Mouse (Mus musculus) ovary, postnatal 14 days (tissue): Measurements from ENCODE around the gene Tex19.2.

ENCODE experiments used
- DNase-seq: peaks from one replicate; pipeline ENCODE4 v3.0.0; 2022; ENCODE audit warnings: low spot score

Gene Tex19.2

GRCm38 (mm10) chr11:121118577-121118976 lies at the start of gene Tex19.2:
TSS of gene Tex19.2 (minus strand) at chr11:121118677.
- DNase-seq = no peak

GRCm38 (mm10) chr11:121163751-121164150 lies 45.3 kb upstream of the Tex19.2 start:
- no peak for DNase-seq

GRCm38 (mm10) chr11:121160636-121161346 lies 42.3 kb upstream of the Tex19.2 start:
- DNase-seq = no peak

- DNase-seq = no peak
Measured at GRCm38 (mm10) chr11:121159971-121160370, 41.5 kb upstream of the Tex19.2 start, which contains the start of gene Uts2r. TSS of gene Uts2r (plus strand) at chr11:121160271.

GRCm38 (mm10) chr11:121156411-121156891 lies 38.0 kb upstream of the Tex19.2 start:
- no peak for DNase-seq

GRCm38 (mm10) chr11:121154203-121154602 lies 35.7 kb upstream of the Tex19.2 start:
- no peak for DNase-seq

- no peak for DNase-seq
Measured at GRCm38 (mm10) chr11:121148193-121148592, 29.7 kb upstream of the Tex19.2 start.

- no peak for DNase-seq
Measured at GRCm38 (mm10) chr11:121145865-121146264, 27.4 kb upstream of the Tex19.2 start, which contains the start of gene Tex19.1. TSS of gene Tex19.1 (plus strand) at chr11:121146143.

- no peak for DNase-seq
Measured at GRCm38 (mm10) chr11:121143325-121144015, 25.0 kb upstream of the Tex19.2 start.

GRCm38 (mm10) chr11:121138732-121139131 lies 20.3 kb upstream of the Tex19.2 start:
- no peak for DNase-seq

GRCm38 (mm10) chr11:121137682-121138081 lies 19.2 kb upstream of the Tex19.2 start:
- no peak for DNase-seq

- no peak for DNase-seq
Measured at GRCm38 (mm10) chr11:121134600-121134999, 16.1 kb upstream of the Tex19.2 start.

GRCm38 (mm10) chr11:121129616-121130015 lies 11.1 kb upstream of the Tex19.2 start:
- no peak for DNase-seq

GRCm38 (mm10) chr11:121127441-121127840 lies 9.0 kb upstream of the Tex19.2 start:
- DNase-seq = no peak

GRCm38 (mm10) chr11:121126395-121126794 lies 7.9 kb upstream of the Tex19.2 start:
- no peak for DNase-seq

- DNase-seq = no peak
Measured at GRCm38 (mm10) chr11:121125522-121126172, 7.2 kb upstream of the Tex19.2 start.

- no peak for DNase-seq
Measured at GRCm38 (mm10) chr11:121123438-121123837, 5.0 kb upstream of the Tex19.2 start.

- no peak for DNase-seq
Measured at GRCm38 (mm10) chr11:121122024-121122670, 3.7 kb upstream of the Tex19.2 start.

GRCm38 (mm10) chr11:121121151-121121550 lies 2.7 kb upstream of the Tex19.2 start:
- DNase-seq = no peak

- DNase-seq = no peak
Measured at GRCm38 (mm10) chr11:121118106-121118505, 371 bp downstream of the Tex19.2 start.

- no peak for DNase-seq
Measured at GRCm38 (mm10) chr11:121112091-121112775, 6.2 kb downstream of the Tex19.2 start.

- DNase-seq = no peak
Measured at GRCm38 (mm10) chr11:121111601-121112000, 6.9 kb downstream of the Tex19.2 start.
